Mouse (Mus musculus) frontal cortex, postnatal 36 days (tissue): ENCODE measurements around the gene Sh3bp4.

ENCODE experiments used
- DNase-seq, 2 experiments: peaks; one replicate each; pipeline ENCODE4 v3.0.0; 2022; ENCODE audit warnings: low spot score in 2 of 2

Sh3bp4 gene

DNA sequence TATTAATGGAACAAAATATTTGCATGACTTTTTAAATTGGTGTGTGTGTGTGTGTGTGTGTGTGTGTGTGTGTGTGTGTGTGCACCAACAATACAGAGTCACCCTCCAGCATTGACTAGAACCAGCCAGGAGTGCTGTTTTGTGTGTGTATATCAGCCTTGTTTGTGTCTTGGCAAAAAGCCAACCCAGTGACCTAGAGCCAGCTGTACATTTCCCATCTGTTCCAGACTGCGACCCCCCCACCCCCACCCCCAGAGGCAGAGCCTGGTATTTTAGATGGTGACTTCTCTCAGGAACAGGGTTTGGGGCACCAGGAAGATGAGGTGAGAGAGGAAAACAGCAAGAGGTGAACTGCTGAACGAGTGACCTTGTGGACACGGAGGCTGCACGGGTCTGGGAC, 24.2 kb downstream of the Sh3bp4 start:
- no peak for DNase-seq

DNA sequence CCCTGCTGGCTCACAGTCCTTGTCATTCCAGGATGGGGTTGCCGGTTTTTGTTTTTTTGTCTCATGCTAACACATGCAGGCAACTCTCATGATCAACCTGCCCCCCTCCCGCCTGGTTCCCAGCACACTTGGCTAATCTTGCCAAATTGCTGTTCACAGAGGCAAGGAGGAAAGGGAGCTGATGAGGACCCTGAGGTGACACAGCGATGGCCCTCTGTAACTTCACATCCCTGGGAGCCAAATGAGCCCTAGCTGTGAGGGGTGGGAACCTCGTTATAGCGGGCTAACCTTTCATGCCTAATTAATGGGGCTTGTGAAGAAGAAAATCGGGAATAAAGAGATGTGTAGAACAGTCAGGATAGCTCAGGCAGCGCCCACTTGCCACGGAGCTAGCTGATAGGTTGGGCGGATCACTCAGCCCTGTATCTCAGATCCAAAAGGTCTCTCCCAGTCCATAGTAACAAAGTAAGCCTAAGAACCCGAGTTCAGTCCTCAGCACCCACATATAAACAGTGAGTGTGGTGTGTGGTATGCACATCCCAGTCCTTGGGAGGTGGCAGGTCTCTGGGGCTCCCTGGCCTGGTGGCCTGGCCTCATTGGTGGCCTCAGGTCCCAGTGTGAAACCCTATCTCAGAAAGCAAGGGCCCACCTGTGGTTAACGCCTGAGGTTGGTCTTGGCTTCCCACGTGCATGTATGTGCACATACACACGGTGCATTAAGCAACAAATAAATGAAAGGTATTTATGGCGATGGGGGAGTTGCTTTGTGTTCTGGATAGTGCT, 25.6 kb downstream of the Sh3bp4 start:
- DNase-seq = no peak

DNA sequence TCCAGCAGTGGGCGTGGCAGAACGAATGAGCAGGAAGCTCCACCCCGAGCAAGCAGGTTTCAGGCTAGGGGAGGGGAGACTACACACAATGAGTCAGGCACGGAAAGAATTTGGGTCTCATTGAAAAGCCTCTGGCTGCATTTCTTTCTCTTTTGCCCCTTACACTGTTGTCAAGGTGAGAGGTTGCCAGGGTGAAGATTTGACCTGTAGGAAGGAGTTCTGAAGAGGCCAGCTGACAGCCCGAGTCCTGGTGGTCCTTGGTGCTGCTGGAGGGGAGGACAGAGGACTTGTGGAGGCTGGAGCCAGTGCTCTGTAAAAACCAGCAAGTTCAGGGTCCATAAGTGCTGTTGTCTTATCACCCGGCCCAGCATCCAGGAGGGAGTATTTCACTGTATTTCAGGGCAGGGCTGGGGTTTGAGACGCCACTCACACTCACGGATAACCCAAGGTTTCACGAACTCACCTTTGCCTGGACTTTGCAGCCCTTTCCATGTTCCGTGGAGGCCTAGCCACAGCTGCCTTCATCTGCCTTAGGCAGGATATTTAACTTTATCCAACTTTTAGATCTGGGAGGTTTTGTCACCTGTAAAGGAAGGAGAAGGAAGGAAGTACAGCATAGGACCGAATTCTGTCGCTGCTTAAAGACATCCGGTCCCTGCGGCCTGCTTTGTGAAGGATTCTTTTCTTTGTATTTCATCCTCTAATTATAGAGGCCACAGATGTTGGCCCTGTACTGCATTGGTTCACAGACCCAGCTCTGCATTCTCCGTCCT, 32.2 kb downstream of the Sh3bp4 start:
- no peak for DNase-seq

DNA sequence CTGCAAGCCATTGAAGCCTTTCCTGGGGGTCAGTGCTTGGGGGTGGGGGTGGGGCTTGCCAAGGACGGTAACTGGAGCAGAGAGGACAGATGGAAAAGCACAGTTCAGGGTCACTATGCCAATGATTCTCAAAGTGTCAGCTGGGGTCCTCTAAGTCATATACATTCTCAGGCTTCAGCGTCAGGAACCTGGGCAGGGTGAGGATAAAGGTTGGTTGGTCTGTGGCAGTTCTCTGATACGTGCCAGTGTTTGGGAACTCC, 32.7 kb downstream of the Sh3bp4 start:
- no peak for DNase-seq

DNA sequence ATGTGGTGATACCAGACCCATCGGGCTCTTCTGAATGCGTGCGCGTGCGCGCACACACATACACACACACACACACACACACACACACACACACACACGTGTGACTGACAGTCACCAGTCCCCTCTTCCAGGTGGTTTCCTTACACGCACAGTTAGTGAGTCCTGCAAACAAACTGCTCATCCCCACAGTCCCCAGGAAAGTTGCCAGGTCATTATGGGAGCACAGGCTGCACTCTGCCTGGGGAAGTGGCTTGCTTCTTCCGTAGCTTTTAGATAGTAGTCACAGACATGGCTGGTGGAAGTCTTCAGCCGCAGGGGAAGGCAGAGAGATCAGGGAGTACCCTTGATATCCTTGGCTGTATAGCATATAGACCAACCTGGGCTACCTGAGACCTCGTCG, 33.3 kb downstream of the Sh3bp4 start:
- no peak for DNase-seq

DNA sequence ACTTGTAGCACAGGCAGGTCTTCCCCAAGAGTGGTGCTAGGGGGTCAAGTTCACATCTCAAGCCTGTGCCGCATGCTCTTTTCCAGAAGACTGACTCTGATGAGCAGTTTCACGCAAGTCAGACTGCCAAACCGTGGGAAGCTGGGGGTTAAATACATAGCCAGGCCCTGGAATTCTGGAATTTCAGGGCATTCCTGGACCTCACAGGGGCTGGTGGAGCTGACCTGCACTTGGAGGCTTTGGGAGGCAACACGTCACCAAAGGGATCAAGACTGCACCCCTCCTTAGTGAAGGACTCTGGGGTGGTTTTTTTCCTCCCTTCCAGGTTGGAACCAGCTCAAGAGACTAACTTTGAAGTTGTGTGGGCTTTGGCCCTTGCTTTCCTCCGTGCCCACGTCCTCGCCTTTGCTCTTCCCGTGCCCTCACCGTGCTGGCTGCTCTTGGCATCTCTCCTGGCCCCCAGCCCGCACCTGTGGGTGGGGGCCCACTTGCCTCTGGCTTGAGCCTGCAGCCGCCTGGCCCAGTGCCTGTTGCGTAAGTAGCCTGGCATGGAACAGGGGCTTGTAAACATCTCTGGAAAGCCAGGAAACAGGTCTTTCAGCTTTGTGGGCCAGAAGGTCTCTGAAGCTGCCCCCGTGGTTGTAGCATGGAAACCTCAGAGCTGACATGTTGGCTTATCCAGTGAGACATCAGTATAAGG, 34.0 kb downstream of the Sh3bp4 start:
- no peak for DNase-seq

DNA sequence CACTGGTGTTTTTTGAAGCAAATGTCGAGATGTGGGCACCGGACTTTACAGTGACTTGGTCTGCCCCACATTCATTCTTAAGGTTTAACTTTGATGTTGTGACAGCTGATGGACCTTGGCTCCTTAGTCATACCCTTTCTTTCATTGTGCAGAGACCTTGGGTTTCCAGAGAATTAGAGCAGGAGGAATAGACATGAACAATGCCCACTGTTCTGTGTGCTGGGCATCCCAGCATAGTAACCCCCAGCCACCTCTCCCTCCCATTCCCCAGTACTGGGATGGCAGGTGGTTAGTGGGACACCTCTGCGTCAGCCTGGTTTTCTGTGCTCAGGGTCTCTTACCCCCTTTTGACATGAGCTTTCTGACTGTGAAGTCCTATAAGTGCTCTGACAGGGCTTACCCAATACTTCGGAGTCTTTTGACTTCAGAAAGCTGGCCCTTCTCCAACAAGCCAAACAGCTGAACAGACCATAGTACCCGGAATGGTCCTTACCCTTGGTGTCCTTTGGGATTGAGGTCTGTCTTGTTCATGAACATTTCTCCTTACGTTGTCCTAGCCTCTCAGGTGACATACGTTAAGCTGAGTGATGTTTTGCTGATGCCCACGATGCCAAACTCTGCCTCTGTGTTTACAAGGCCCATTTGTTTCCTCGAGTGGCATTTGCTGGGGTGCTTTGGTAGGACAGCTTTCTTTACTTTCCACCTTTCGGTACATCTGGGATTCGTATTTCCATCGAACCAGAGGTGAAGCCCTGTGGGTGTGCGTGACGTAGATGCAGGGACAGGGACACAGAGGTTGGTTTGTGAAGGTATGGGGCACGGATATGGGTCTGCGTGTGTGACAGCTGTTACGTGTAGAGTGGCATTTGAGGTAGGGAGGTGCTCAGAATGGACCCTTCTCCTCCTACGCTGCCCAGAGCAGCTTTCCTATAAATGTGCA, 35.9 kb downstream of the Sh3bp4 start:
- no peak for DNase-seq

DNA sequence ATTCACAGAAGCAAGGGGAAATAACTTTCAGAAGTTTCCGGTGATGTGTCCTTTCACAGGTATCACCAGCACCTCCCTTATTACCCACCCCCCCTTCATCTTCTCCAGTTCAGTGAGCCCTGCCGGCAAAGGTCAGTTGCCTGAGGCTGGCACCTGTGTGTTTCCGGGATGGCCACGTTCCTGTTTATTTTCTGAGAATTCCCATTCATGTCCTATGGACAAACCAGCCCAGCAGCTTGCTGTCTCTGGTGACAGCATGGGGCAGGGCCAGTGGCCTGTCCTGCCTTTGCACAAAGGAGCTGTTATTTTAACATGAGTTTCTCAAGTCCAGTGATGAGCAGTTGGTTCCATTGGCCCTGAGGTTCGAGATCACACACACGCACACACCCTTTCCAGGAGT, 37.3 kb downstream of the Sh3bp4 start:
- DNase-seq = no peak

DNA sequence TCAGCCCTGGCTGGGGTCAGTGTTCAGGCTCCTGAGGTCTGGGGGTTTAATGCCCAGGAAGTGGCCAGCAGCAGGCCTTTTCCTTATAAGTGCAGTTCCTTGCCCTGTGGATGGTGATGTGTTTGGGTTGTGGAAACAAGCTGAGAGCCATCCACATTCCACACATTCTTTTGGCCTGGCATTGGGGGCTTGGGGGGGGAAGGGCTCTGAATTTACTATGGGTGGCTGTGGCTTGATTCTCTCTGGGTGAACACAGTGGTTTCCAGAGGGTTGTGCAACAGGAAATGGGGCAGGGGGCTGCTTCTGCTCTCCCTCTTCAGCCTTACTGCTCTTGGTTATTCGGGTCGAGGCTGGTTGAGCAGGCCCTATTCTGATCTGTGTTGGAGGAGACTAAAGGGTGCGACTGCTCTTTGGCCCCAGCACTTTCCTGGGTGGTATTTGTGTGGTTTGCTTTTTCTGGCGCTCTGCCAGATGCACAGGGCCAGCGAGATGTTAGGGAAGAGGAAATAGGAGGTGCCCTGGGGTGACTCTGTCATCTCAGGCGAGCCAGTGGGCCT, 38.2 kb downstream of the Sh3bp4 start:
- no peak for DNase-seq

DNA sequence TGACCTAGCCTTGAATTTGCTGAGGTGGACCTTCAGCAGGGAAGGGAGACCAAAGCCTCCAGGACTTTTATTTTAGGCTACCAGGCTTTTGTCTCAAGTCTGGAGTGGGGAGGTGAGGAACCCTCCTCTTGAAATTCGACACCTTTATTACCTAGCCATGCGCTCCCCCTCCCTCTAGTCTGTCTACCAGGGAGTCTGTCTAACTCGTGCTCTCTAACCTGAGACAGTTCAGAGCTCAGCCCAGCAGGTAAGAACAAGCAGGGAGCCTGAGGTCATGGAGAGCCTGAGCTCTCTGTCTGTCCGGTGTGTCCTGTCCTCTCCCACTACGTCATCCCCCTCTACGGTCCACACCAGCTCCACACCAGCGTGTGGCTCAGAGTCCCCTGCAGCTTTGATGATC, 39.6 kb downstream of the Sh3bp4 start:
- DNase-seq = no peak

DNA sequence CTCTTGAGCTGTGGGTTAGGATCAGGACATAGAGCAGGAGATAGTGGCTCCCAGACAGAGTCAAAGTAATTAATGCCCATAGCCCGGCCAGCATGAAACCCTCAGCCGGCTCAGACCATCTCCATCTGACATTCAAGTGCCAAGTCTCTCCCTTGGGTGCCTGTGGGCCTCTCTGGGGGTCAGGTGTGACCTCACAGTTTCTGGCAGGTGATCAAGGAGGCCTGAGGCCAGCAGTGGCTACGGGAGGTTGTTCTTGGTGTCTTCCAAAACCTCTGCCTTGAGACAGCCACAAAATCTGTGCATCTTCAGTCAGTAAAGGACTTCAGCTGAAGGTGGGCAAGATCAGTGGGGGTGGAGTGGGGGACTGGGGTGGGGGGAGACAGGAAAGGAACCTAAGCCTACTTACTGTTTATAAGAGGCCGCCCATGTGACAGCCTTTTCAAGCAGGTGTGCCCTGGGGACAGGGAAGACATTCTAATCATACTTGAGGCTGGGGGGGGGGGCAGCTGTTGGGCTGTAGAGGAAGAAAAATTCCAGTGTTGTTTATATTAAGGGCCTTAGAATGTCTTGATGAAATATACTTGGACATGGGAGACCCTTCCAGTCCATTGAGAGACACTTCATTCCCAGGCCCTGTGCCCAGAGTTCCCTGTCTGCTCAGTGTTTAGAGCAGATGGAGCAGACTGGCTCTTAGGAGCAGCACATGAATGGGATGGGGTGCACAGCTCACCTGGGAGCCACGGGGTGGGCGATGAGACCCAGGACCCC, 40.7 kb downstream of the Sh3bp4 start:
- no peak for DNase-seq

DNA sequence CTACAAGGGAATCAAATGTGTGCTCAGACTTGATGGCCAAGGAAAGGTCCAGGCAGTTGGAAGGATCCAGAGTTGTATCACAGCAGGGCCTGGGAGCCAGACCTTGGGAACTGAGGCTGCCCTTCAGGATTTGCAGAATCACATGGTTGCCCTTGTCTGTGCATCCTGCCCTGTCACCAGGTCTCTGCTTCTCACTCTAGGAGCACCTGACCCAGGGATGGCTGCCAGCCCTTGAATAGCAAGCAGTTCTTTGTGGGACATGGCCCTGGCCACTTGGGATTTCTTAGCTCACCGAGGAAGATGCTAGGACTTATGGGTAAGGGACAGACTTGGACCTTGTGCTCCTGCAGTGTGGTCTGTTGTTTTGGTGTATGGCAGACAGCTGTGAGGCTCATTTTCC, 42.3 kb downstream of the Sh3bp4 start:
- no peak for DNase-seq

DNA sequence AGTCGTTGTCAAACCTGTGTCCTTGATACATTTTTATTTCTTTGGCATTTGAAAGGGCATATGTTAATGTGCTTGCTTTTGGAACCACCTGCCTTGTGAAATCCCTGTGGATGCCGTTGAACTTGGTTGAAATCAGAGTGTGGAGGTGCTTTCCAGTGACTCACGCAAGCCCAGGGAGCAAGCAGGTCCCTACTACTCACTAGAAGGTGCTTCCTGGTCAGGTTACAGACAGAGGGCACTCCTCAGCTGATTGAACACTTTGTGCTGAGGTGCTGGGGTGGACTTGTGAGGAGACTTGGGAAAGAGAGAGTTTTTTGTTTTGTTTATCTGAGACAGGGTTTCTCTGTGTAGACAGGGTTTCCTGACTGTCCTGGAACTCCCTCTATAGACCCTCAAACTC, 43.5 kb downstream of the Sh3bp4 start:
- DNase-seq = no peak

DNA sequence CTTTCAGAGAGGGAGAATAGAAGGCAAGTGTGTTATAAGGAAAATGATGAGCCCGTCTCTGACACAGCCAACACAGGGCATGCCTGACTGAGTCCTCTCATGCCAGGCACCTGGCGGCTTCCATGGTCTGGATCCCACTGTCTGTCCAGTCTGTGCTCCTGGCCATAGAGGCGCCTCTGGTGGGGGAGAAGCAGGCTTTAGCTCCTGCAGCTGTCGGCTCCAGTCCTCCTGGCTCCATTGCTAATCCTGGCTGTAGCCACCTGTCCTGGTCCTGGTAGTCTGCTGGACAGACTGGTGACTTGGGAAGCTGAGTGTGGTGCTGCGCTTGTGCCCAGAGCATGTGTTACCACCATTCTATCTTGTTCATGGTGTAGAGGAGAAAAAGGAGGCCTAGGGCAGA, 46.8 kb downstream of the Sh3bp4 start:
- no peak for DNase-seq

DNA sequence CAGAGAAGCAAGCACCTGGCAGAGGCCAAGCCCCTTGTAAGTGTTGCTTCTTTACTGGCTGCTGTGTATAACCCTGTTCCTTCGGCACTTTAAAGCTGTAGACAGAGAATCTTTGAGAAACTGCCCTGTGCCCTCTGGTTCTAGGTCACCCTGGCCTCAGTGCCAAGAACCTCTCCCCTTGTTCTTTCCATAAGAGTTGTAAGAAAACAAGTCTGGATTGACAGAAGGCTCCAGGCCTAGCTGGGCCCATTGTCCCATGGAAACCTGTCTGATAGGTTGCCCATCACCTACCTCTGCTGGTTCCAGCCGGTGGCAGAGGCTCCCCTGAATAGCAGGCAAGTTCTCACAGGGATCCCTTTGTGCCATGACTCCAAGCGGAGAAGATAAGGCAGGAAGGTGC, 47.9 kb downstream of the Sh3bp4 start:
- no peak for DNase-seq

DNA sequence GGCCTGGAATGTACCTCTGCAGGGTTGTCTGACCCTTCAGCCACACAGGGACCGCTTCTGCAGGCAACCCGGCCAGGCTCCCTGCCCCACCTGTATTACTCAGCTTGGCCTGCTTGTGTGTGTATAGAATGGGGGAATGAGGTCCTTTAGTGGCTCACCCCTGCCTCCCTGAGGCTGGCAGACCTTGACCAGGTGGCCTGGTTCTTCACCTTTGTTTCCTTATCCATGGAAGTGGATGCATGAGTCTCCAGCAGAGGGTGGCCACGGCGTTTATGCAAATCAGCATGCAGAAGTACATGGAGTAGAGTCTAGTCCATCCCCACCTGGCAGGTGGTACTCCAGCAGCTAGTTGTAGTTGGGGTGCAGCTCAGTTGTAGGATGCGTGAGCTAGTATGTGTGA, 48.6 kb downstream of the Sh3bp4 start:
- no peak for DNase-seq

DNA sequence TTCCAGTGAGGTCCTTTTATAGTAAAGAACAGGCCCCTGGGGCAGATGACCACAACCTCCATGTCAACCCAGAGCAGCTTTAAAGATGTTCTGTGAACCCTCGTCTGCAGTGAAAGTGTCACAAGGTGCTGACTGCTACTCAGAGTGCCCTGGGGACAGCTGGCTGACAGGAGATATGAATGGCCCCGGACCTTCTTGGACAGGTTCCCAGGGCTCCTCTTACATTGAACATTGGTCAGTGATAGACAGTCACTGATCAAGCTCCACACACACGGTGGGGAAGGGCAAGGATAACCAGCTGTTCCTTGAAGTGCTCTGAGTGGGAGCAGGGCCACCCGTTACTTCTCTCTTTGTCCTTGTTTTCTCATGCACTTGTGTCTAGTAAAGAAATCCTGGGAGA, 50.1 kb downstream of the Sh3bp4 start:
- DNase-seq = no peak

DNA sequence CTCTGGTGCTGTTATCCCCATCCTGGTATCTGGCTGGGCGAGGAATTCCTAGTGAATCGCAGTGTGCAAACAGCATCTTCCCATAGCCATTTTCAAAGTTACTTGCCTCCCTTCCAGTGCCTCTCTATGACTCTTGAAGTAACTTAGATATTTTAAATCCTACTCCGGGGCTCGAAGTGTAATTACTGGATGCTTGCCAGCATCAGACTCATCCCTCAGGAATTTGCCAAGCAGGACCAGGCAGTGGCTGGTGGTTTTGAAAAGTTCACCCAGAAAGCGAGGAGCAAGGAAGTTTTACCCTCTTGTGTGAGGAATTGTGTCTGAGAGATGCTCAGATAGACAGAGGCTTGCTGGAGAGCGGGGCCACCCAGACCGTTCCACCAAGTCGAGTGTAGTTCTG, 51.3 kb downstream of the Sh3bp4 start:
- no peak for DNase-seq

DNA sequence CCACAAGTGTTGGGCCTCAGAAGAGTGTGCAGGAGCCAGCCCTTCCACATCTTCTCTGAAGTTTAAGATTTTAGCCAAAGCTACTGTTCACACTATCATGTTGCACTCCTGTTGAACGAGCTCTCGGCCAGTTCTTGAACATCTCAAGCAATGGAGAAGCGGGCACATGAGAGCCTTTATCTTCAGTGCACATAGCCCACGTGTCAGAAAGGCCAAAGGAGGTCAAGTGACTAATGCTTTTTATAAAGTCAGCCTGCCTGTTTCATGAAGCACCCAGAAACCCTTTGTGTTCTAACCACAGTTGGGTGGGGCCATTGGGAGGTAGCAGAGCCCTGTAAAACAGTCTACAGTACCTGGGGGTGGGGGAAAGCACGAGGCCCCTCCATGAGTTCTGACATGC, 52.2 kb downstream of the Sh3bp4 start:
- no peak for DNase-seq

DNA sequence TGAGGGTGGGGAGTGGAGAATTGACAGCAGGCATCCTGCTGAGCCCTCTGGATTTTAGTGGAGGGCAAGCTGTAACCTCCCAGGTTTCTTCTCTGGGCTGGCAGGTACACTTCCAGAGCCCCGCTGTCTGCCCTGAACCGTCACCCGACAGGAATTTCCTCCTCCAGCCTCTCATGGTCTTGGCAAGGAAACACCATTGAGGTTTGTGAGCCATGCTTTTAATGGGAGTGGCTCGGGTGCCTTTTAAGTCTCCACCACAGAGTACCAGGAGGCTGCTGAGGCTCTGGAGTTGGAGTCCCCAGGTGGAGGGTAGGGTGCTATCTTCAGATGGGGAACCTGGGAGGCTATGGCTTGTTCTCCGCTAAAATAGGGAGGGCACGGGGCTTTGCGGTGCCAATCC, 53.9 kb downstream of the Sh3bp4 start:
- no peak for DNase-seq

DNA sequence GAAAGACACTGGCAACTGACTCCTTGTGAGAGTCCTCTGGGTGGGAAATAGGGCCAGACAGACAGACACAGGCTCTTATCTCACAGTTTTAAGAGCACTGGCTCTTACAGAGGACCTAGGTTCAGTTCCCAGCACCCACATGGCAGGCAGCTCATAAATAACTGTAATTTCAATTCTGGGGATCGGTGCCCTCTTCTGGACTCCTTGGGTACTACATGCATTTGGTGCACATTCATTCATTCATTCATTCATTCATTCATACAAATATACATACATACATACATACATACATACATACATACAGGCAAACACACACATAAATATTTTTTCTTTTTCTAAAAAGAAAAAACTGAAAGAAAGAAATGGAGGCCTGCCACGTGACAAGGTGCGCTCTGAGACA, 56.9 kb downstream of the Sh3bp4 start:
- no peak for DNase-seq
